Mouse (Mus musculus): ENCODE data around the gene Wnt4. TPM values are rescaled to one million over a fixed set of nuclear protein-coding genes. Genes with fewer than 3 reads are reported as not detected.

Wnt4 gene
- polyA plus RNA-seq, 1 experiment from 2014 or later = 10.0 TPM

- Histone ChIP-seq H3K9me3 (no peaks in the 10 kb centered on the region), H3K36me3 (peaks cover 37% of the 10 kb centered on the region), H3K4me1 (peaks cover 21% of the 10 kb centered on the region; the same call in 1 of the 2 replicates), H3K9ac (no peak overlapping the region), H3K4me3 (no peak overlapping the region), H3K27me3 (no peaks in the 10 kb centered on the region), H3K27ac (peak overlapping the region; percentile 60), H3K4me2 (no peak overlapping the region)
- 22% methylated on average over 6 of the region's 6 CpGs for WGBS
- no peak for ATAC-seq (ENCODE audit: insufficient number of reproducible peaks, low FRiP score, low TSS enrichment, low read depth)
Measured at GRCm38 (mm10) chr4:137314561-137314960, 37.3 kb downstream of the Wnt4 start.

GRCm38 (mm10) chr4:137315061-137315460, 37.8 kb downstream of the Wnt4 start:
- no peak overlapping the region for H3K4me2 ChIP-seq
- ATAC-seq (ENCODE audit: insufficient number of reproducible peaks, low FRiP score, low TSS enrichment, low read depth) = no peak
- H3K27ac ChIP-seq = no peak overlapping the region
- H3K4me3 ChIP-seq = no peak overlapping the region
- H3K9ac ChIP-seq = no peak overlapping the region
- no peaks in the 10 kb centered on the region for H3K27me3 ChIP-seq
- peaks cover 40% of the 10 kb centered on the region for H3K36me3 ChIP-seq
- peaks cover 21% of the 10 kb centered on the region; the same call in 1 of the 2 replicates for H3K4me1 ChIP-seq
- H3K9me3 ChIP-seq = no peaks in the 10 kb centered on the region
- WGBS = 71% methylated on average over 2 of the region's 2 CpGs

- H3K27me3 ChIP-seq = no peaks in the 10 kb centered on the region
- H3K9me3 ChIP-seq = no peaks in the 10 kb centered on the region
- ATAC-seq (ENCODE audit: insufficient number of reproducible peaks, low FRiP score, low TSS enrichment, low read depth) = no peak
- H3K36me3 ChIP-seq = peaks cover 46% of the 10 kb centered on the region
- H3K27ac ChIP-seq = no peak overlapping the region
- WGBS = 80% methylated on average over 4 of the region's 4 CpGs
- no peak overlapping the region for H3K4me2 ChIP-seq
- no peak overlapping the region for H3K4me3 ChIP-seq
- no peak overlapping the region for H3K9ac ChIP-seq
- peaks cover 18% of the 10 kb centered on the region; the same call in 1 of the 2 replicates for H3K4me1 ChIP-seq
Measured at GRCm38 (mm10) chr4:137316027-137316770, 38.9 kb downstream of the Wnt4 start.

GRCm38 (mm10) chr4:137324926-137325325, 47.6 kb downstream of the Wnt4 start:
- ATAC-seq (ENCODE audit: insufficient number of reproducible peaks, low FRiP score, low TSS enrichment, low read depth) = no peak

GRCm38 (mm10) chr4:137326494-137326893, 49.2 kb downstream of the Wnt4 start:
- Histone ChIP-seq H3K9me3 (no peaks in the 10 kb centered on the region), H3K36me3 (peaks cover 57% of the 10 kb centered on the region), H3K27ac (no peak overlapping the region), H3K4me1 (no peaks in the 10 kb centered on the region), H3K4me2 (no peak overlapping the region), H3K4me3 (no peak overlapping the region), H3K9ac (no peak overlapping the region), H3K27me3 (no peaks in the 10 kb centered on the region)
- no peak for ATAC-seq (ENCODE audit: insufficient number of reproducible peaks, low FRiP score, low TSS enrichment, low read depth)
- 68% methylated on average over 3 of the region's 3 CpGs for WGBS

More at GRCm38 (mm10) chr4:137324926-137325325, 47.6 kb downstream of the Wnt4 start:
- H3K27me3 ChIP-seq = no peaks in the 10 kb centered on the region
- no peak overlapping the region for H3K4me2 ChIP-seq
- H3K9ac ChIP-seq = no peak overlapping the region
- H3K9me3 ChIP-seq = no peaks in the 10 kb centered on the region
- peaks cover 68% of the 10 kb centered on the region for H3K36me3 ChIP-seq
- no peak overlapping the region for H3K27ac ChIP-seq
- H3K4me1 ChIP-seq = no peaks in the 10 kb centered on the region
- WGBS = 68% methylated on average over 6 of the region's 6 CpGs
- no peak overlapping the region for H3K4me3 ChIP-seq

- no peak overlapping the region for H3K27ac ChIP-seq
- no peaks in the 10 kb centered on the region for H3K9me3 ChIP-seq
- peaks cover 61% of the 10 kb centered on the region for H3K36me3 ChIP-seq
- H3K27me3 ChIP-seq = no peaks in the 10 kb centered on the region
- no peaks in the 10 kb centered on the region for H3K4me1 ChIP-seq
- H3K9ac ChIP-seq = no peak overlapping the region
- no peak overlapping the region for H3K4me2 ChIP-seq
- no peak for ATAC-seq (ENCODE audit: insufficient number of reproducible peaks, low FRiP score, low TSS enrichment, low read depth)
- H3K4me3 ChIP-seq = no peak overlapping the region
Measured at GRCm38 (mm10) chr4:137332051-137332450, 54.8 kb downstream of the Wnt4 start.

- 77% methylated on average over 5 of the region's 5 CpGs for WGBS
- H3K27ac ChIP-seq = no peak overlapping the region
- no peak for ATAC-seq (ENCODE audit: insufficient number of reproducible peaks, low FRiP score, low TSS enrichment, low read depth)
- H3K9me3 ChIP-seq = no peaks in the 10 kb centered on the region
- H3K36me3 ChIP-seq = peaks cover 37% of the 10 kb centered on the region
- no peaks in the 10 kb centered on the region for H3K27me3 ChIP-seq
- H3K9ac ChIP-seq = no peak overlapping the region
- peaks cover 10% of the 10 kb centered on the region for H3K4me1 ChIP-seq
- no peak overlapping the region for H3K4me3 ChIP-seq
- no peak overlapping the region for H3K4me2 ChIP-seq
Measured at GRCm38 (mm10) chr4:137336468-137336867, 59.2 kb downstream of the Wnt4 start.

- no peak overlapping the region for H3K4me3 ChIP-seq
- H3K27me3 ChIP-seq = no peaks in the 10 kb centered on the region
- no peak overlapping the region for H3K4me2 ChIP-seq
- peaks cover 10% of the 10 kb centered on the region for H3K4me1 ChIP-seq
- H3K9ac ChIP-seq = no peak overlapping the region
- WGBS = 63% methylated on average over 1 of the region's 1 CpGs
- peaks cover 13% of the 10 kb centered on the region; the same call in 1 of the 2 replicates for H3K36me3 ChIP-seq
- no peaks in the 10 kb centered on the region for H3K9me3 ChIP-seq
- no peak for ATAC-seq (ENCODE audit: insufficient number of reproducible peaks, low FRiP score, low TSS enrichment, low read depth)
- H3K27ac ChIP-seq = no peak overlapping the region
Measured at GRCm38 (mm10) chr4:137339415-137339814, 62.1 kb downstream of the Wnt4 start.

- Histone ChIP-seq H3K4me1 (peaks cover 13% of the 10 kb centered on the region), H3K9ac (no peak overlapping the region), H3K4me3 (no peak overlapping the region), H3K27me3 (no peaks in the 10 kb centered on the region), H3K27ac (no peak overlapping the region), H3K4me2 (no peak overlapping the region), H3K9me3 (no peaks in the 10 kb centered on the region), H3K36me3 (peaks cover 15% of the 10 kb centered on the region; the same call in 1 of the 2 replicates)
- ATAC-seq (ENCODE audit: insufficient number of reproducible peaks, low FRiP score, low TSS enrichment, low read depth) = no peak
- WGBS = 92% methylated on average over 1 of the region's 1 CpGs
Measured at GRCm38 (mm10) chr4:137342816-137343215, 65.5 kb downstream of the Wnt4 start.

GRCm38 (mm10) chr4:137345112-137345511, 67.8 kb downstream of the Wnt4 start:
- Histone ChIP-seq H3K27me3 (no peaks in the 10 kb centered on the region), H3K27ac (no peak overlapping the region), H3K9me3 (no peaks in the 10 kb centered on the region), H3K36me3 (peaks cover 15% of the 10 kb centered on the region; the same call in 1 of the 2 replicates), H3K9ac (no peak overlapping the region), H3K4me3 (no peak overlapping the region), H3K4me1 (peaks cover 10% of the 10 kb centered on the region), H3K4me2 (no peak overlapping the region)
- WGBS = 88% methylated on average over 2 of the region's 2 CpGs
- ATAC-seq (ENCODE audit: insufficient number of reproducible peaks, low FRiP score, low TSS enrichment, low read depth) = no peak

GRCm38 (mm10) chr4:137345790-137346189, 68.5 kb downstream of the Wnt4 start:
- 98% methylated on average over 1 of the region's 1 CpGs for WGBS
- no peak for ATAC-seq (ENCODE audit: insufficient number of reproducible peaks, low FRiP score, low TSS enrichment, low read depth)

More at GRCm38 (mm10) chr4:137345790-137346189, 68.5 kb downstream of the Wnt4 start:
- Histone ChIP-seq H3K9me3 (no peaks in the 10 kb centered on the region), H3K36me3 (peaks cover 20% of the 10 kb centered on the region; the same call in 1 of the 2 replicates), H3K4me3 (no peak overlapping the region), H3K4me1 (peaks cover 10% of the 10 kb centered on the region), H3K9ac (no peak overlapping the region), H3K27ac (no peak overlapping the region), H3K4me2 (no peak overlapping the region), H3K27me3 (no peaks in the 10 kb centered on the region)

Data from limb, embryonic 15.5 days (tissue).